Mouse (Mus musculus) CH12.LX (cell line): Measurements from ENCODE around the gene Primpol. TPM values are rescaled to one million over a fixed set of nuclear protein-coding genes. Genes with fewer than 3 reads are reported as not detected.

ENCODE experiments used
- DNase-seq: peaks from one replicate; pipeline ENCODE4 v3.0.0-alpha.2; 2013; ENCODE audit errors: extremely low read depth
- H3K27ac ChIP-seq: 2 replicates; pipeline ENCODE4 v1.5.1; 2012; ENCODE audit warnings: low read depth, mild to moderate bottlenecking, control low read depth, moderate library complexity; ENCODE audit not compliant: insufficient read depth
- H3K27me3 ChIP-seq: replicated peaks from 2 replicates; pipeline ENCODE3; 2012; ENCODE audit warnings: inconsistent platforms
- H3K36me3 ChIP-seq, 2 experiments: replicated peaks in 1 of 2; 2 replicates each; pipeline versions ENCODE3 to v1.6.1; 2012; ENCODE audit warnings: inconsistent platforms in 1 of 2, low read length in 1 of 2, mild to moderate bottlenecking in 1 of 2, mixed read lengths in 1 of 2, moderate library complexity in 1 of 2; ENCODE audit not compliant: control insufficient read depth in 1 of 2, insufficient read depth in 1 of 2
- H3K4me1 ChIP-seq, 2 experiments: 2 replicates each; pipeline ENCODE4 v1.6.1; 2012; ENCODE audit warnings: inconsistent platforms in 1 of 2, moderate library complexity in 1 of 2; ENCODE audit not compliant: insufficient read depth in 2 of 2, control insufficient read depth in 1 of 2
- H3K4me2 ChIP-seq: 2 replicates; pipeline ENCODE4 v1.6.1; 2012; ENCODE audit warnings: low read depth, mild to moderate bottlenecking, control low read depth; ENCODE audit not compliant: poor library complexity, insufficient read depth, severe bottlenecking
- H3K4me3 ChIP-seq, 3 experiments: fragments of 150-350 bp in 1 of 3; sonication (generic) in 1 of 3; replicated peaks in 1 of 3; 2 replicates each; pipeline versions ENCODE3 to v1.5.1; 2011 to 2012; ENCODE audit warnings: low read depth in 2 of 3, low read length in 2 of 3, mild to moderate bottlenecking in 2 of 3, moderate library complexity in 2 of 3, control low read depth in 1 of 3, improper control_type of control experiment in 1 of 3, inconsistent platforms in 1 of 3, mixed read lengths in 1 of 3; ENCODE audit not compliant: poor library complexity in 1 of 3
- H3K79me2 ChIP-seq: replicated peaks from 2 replicates; pipeline ENCODE4 v1.6.1; 2012; ENCODE audit warnings: mild to moderate bottlenecking, moderate library complexity; ENCODE audit not compliant: control insufficient read depth, poor library complexity, insufficient read depth, severe bottlenecking; ENCODE audit errors: extremely low read depth
- H3K9ac ChIP-seq: 2 replicates; pipeline ENCODE4 v1.6.1; 2012; ENCODE audit warnings: low read depth, mild to moderate bottlenecking, control low read depth, moderate library complexity; ENCODE audit not compliant: insufficient read depth
- H3K9me3 ChIP-seq: replicated peaks from 2 replicates; pipeline ENCODE3; 2012; ENCODE audit warnings: low read length, inconsistent platforms, mixed read lengths
- BHLHE40 ChIP-seq: IDR thresholded peaks from 2 replicates; pipeline ENCODE4 v1.6.1; 2011; ENCODE audit warnings: mild to moderate bottlenecking, low read depth, low read length, improper control_type of control experiment
- CHD1 ChIP-seq: IDR thresholded peaks from 2 replicates; pipeline ENCODE4 v1.6.1; 2012; ENCODE audit warnings: low read depth, low read length, improper control_type of control experiment, inconsistent platforms
- E2F4 ChIP-seq: IDR thresholded peaks from 2 replicates; pipeline ENCODE4 v1.6.1; 2011; ENCODE audit warnings: low read depth, low read length, improper control_type of control experiment; ENCODE audit not compliant: insufficient replicate concordance
- ELF1 ChIP-seq: IDR thresholded peaks from 2 replicates; pipeline ENCODE4 v1.6.1; 2014; ENCODE audit warnings: low read depth, mild to moderate bottlenecking, inconsistent platforms, low read length, improper control_type of control experiment
- GABPA ChIP-seq: IDR thresholded peaks from 2 replicates; pipeline ENCODE4 v1.6.1; 2012; ENCODE audit warnings: low read depth, low read length, improper control_type of control experiment, inconsistent platforms; ENCODE audit not compliant: insufficient replicate concordance
- HCFC1 ChIP-seq: IDR thresholded peaks from 2 replicates; pipeline ENCODE4 v1.6.1; 2012; ENCODE audit warnings: low read depth, mild to moderate bottlenecking, inconsistent platforms, low read length, improper control_type of control experiment
- JUN ChIP-seq: IDR thresholded peaks from 2 replicates; pipeline ENCODE4 v1.6.1; 2011; ENCODE audit warnings: low read depth, mild to moderate bottlenecking, low read length, improper control_type of control experiment, moderate library complexity; ENCODE audit not compliant: insufficient read depth
- JUND ChIP-seq: conservative IDR thresholded peaks from 2 replicates; pipeline ENCODE4 v1.6.1; 2011; ENCODE audit warnings: low read depth, low read length, improper control_type of control experiment
- MAFK ChIP-seq: IDR thresholded peaks from 2 replicates; pipeline ENCODE4 v1.6.1; 2011; ENCODE audit warnings: low read length, improper control_type of control experiment; ENCODE audit not compliant: insufficient replicate concordance
- MAX ChIP-seq: IDR thresholded peaks from 2 replicates; pipeline ENCODE4 v1.6.1; 2011; ENCODE audit warnings: low read length, improper control_type of control experiment
- MYC ChIP-seq: IDR thresholded peaks from 2 replicates; pipeline ENCODE4 v1.6.1; 2011; ENCODE audit warnings: low read depth, mild to moderate bottlenecking, improper control_type of control experiment, low read length
- POLR2AphosphoS2 ChIP-seq: IDR thresholded peaks from 2 replicates; pipeline ENCODE4 v1.6.1; 2011; ENCODE audit warnings: low read depth, low read length, improper control_type of control experiment
- RAD21 ChIP-seq: IDR thresholded peaks from 2 replicates; pipeline ENCODE4 v1.6.1; 2011; ENCODE audit warnings: low read depth, mild to moderate bottlenecking, low read length, improper control_type of control experiment, moderate library complexity
- RCOR1 ChIP-seq: conservative IDR thresholded peaks from 2 replicates; pipeline ENCODE4 v1.6.1; 2012; ENCODE audit warnings: low read depth, mild to moderate bottlenecking, inconsistent platforms, low read length, improper control_type of control experiment
- SIN3A ChIP-seq: IDR thresholded peaks from 2 replicates; pipeline ENCODE4 v1.6.1; 2012; ENCODE audit warnings: low read length, improper control_type of control experiment, inconsistent platforms
- TBP ChIP-seq: conservative IDR thresholded peaks from 2 replicates; pipeline ENCODE4 v1.6.1; 2011; ENCODE audit warnings: low read depth, low read length, improper control_type of control experiment
- USF2 ChIP-seq: conservative IDR thresholded peaks from 2 replicates; pipeline ENCODE4 v1.6.1; 2011; ENCODE audit warnings: low read depth, low read length, improper control_type of control experiment
- ZC3H11A ChIP-seq: IDR thresholded peaks from 2 replicates; pipeline ENCODE4 v1.6.1; 2012; ENCODE audit warnings: low read depth, mild to moderate bottlenecking, inconsistent platforms, low read length, improper control_type of control experiment
- ZKSCAN1 ChIP-seq: IDR thresholded peaks from 2 replicates; pipeline ENCODE4 v1.6.1; 2012; ENCODE audit warnings: low read depth, inconsistent platforms, low read length, improper control_type of control experiment, borderline replicate concordance
- ZMIZ1 ChIP-seq: IDR thresholded peaks from 2 replicates; pipeline ENCODE4 v1.6.1; 2012; ENCODE audit warnings: low read depth, mild to moderate bottlenecking, inconsistent platforms, low read length, improper control_type of control experiment
- ZNF384 ChIP-seq: IDR thresholded peaks from 2 replicates; pipeline ENCODE4 v1.6.1; 2012; ENCODE audit warnings: low read depth, low read length, improper control_type of control experiment, inconsistent platforms
- dilution Hi-C: fragments of 300-500 bp; cut with MboI; formaldehyde crosslinking; loops from 2 replicates; pipeline ENCODE4 v1.14.3; 2020; ENCODE audit warnings: low sequenced_read_pairs; ENCODE audit not compliant: extremely low pct_unique_long_range_greater_than_20kb, extremely low pct_ligation_motif_present
- in situ Hi-C: fragments of 300-500 bp; cut with MboI; formaldehyde crosslinking; loops from 3 replicates; pipeline ENCODE4 v1.14.3; 2019; ENCODE audit warnings: low sequenced_read_pairs, low pct_ligation_motif_present, low pct_unique_long_range_greater_than_20kb, mixed read lengths
- polyA plus RNA-seq: library from polyadenylated mRNA; unstranded; fragments of >175 nt; gene quantifications from 2 replicates; pipeline ENCODE4 v1.2.1, GENCODE M21; 2012; ENCODE audit warnings: low read depth; ENCODE audit not compliant: insufficient read length
- total RNA-seq, 2 experiments: library from RNA; depleted of rRNA; stranded (reverse); fragments of 300-350 nt in 1 of 2; fragments of >200 nt in 1 of 2; gene quantifications; 2 replicates each; pipeline ENCODE4 v1.2.3; 2012 to 2014

The Primpol gene
- total and polyA plus RNA-seq, 3 experiments = 12.4 to 17.8 (median 15.3) TPM

DNA sequence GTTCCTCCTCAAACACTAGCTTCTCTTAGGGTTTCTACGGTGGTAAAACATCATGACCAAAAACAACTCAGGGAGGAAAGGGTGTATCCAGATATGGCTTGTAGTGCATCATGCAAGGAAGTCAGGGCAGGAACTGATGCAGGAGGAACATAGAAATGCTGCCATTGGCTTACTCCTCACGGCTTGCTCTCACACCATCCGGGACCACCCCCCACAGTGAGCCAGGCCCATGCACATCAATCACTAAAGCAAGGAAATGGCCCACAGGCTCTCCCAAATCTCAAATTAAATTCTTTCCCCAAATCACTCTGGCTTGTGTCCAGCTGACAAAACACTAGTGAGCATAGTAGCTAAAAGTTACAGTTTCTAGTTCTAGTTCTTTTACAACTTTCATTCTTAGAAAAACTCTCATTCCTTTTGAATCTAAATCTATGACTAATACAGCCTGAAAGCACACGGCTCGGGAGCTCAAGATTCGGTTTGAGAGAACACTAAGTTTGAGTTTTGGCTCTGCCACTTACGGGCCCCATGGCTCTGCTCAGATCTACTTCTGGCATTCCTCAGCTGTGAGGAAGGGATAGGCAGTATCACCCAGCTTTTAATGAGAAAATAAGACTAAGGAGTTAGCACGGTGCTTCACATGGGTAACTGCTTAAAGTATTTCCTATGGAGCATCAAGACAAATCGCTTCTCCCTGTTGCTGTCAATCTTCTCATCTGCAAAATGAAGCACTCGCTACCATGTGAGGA, 15.9 kb downstream of the Primpol start:
- Histone ChIP-seq H3K27ac (no peak overlapping the region), H3K27me3 (no peaks in the 10 kb centered on the region), H3K9ac (no peak overlapping the region), H3K4me2 (no peak overlapping the region), H3K4me1 (peaks cover 3 to 6% of the 10 kb centered on the region in 2 experiments; a peak in 2 of 4 replicates), H3K4me3 (no peak overlapping the region), H3K36me3 (peaks cover 24 to 64% of the 10 kb centered on the region in 2 experiments), H3K9me3 (no peaks in the 10 kb centered on the region), H3K79me2 (no peaks in the 10 kb centered on the region)
- TF ChIP-seq ZKSCAN1 (no peak), POLR2AphosphoS2 (no peak), BHLHE40 (no peak), RCOR1 (no peak), SIN3A (no peak), USF2 (no peak)
- no peak for DNase-seq
- dilution Hi-C loops (no loop called here), in situ Hi-C loops (no loop called here)

DNA sequence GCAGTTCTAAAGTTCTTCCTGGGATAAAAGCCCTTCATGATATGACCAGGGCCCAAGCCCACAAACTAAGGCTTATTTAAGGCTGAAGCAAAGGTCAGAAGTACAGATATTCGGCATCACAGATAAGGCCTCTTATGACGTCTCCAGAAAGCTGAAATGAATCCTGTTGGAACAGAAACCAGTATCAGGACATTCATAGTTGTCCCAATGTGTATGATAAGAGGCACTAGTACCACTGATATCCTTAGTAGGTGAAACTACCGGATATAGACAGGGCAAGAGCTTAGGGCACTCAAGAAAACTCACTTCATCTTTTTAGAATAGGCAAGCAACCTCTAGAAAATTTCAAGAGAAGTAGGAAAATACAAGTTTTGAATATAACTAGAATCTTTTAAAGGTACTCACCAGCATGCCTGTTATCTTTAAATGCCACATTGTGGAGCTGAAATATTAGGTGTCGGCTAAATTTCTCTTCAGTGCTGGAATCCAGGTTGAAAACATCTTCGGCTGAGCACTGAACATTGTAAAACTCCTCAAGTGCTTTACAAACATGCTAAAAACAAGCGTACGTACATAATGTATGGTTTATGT, 17.6 kb downstream of the Primpol start:
- Histone ChIP-seq H3K27me3 (no peaks in the 10 kb centered on the region), H3K4me2 (no peak overlapping the region), H3K27ac (no peak overlapping the region), H3K9me3 (no peaks in the 10 kb centered on the region), H3K4me1 (peaks cover 13 to 20% of the 10 kb centered on the region in 2 experiments), H3K36me3 (peaks cover 14 to 54% of the 10 kb centered on the region in 2 experiments), H3K9ac (no peak overlapping the region), H3K4me3 (no peak overlapping the region), H3K79me2 (no peaks in the 10 kb centered on the region)
- TF ChIP-seq SIN3A = no peak
- no peak for TF ChIP-seq ELF1
- TF ChIP-seq JUND = no peak
- no peak for TF ChIP-seq CHD1
- no peak for TF ChIP-seq RCOR1
- no peak for TF ChIP-seq GABPA
- no peak for TF ChIP-seq POLR2AphosphoS2
- no peak for TF ChIP-seq HCFC1
- TF ChIP-seq TBP = no peak
- TF ChIP-seq MAX = no peak
- TF ChIP-seq MYC = no peak
- TF ChIP-seq E2F4 = no peak
- no peak for TF ChIP-seq RAD21
- TF ChIP-seq ZC3H11A = no peak
- no peak for TF ChIP-seq JUN
- TF ChIP-seq MAFK = no peak
- TF ChIP-seq BHLHE40 = no peak
- TF ChIP-seq ZMIZ1 = no peak
- TF ChIP-seq ZNF384 = no peak
- dilution Hi-C loops = no loop called here
- no peak for DNase-seq
- in situ Hi-C loops = no loop called here
